Mouse (Mus musculus): ENCODE results near the gene Lzts3. TPM values are rescaled to one million over a fixed set of nuclear protein-coding genes. Genes with fewer than 3 reads are reported as not detected.

Lzts3 gene
- total and polyA plus RNA-seq, 3 experiments = 1.9 to 4.5 TPM; not detected in 1

DNA sequence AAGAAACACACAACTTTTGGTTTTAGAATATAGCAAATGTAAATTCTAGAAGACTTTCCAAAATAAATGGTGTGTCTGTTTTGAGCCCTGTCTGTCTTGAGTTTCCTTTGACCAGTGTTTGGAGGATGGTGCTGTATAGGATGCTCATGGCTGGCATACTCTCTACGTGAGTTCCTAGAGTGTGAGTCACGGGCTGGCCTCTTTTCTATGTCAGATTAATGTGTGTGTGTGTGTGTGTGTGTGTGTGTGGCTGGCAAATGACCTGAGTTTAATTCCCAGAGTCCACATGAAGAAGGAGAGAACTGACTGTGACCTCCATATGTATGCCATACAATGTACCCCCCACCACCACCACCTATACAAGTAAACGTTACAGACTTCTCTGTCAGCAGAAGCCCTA, 38.9 kb upstream of the Lzts3 start:
- Histone ChIP-seq H3K9ac (ENCODE audit: control insufficient read depth, low read depth, low read length, poor library complexity, severe bottlenecking) (no peak overlapping the region), H3K4me3 (ENCODE audit: control insufficient read depth in 1 of 2, insufficient read depth in 1 of 2, low read depth in 2 of 2, low read length in 2 of 2) (no peak overlapping the region), H3K27ac (ENCODE audit: control insufficient read depth, low read depth, low read length) (no peak overlapping the region), H3K27me3 (ENCODE audit: control insufficient read depth in 1 of 2, insufficient read depth in 2 of 2, low read length in 2 of 2) (no peaks in the 10 kb centered on the region), H3K36me3 (ENCODE audit: control insufficient read depth in 1 of 2, insufficient read depth in 2 of 2, low read length in 2 of 2) (peaks cover 0 to 6% of the 10 kb centered on the region in 2 experiments; a peak in 2 of 4 replicates), H3K9me3 (replicated peaks; ENCODE audit: insufficient read depth, low read length) (no peaks in the 10 kb centered on the region), H3K4me1 (ENCODE audit: control insufficient read depth in 1 of 2, insufficient read depth in 2 of 2, low read length in 2 of 2) (no peaks in the 10 kb centered on the region), H3K79me2 (ENCODE audit: control insufficient read depth, insufficient read depth, low read length, poor library complexity) (no peaks in the 10 kb centered on the region)
- TF ChIP-seq MYB (IDR thresholded peaks at IDR 0.05; ENCODE audit: low read depth, low read length) = no peak
- TF ChIP-seq ZKSCAN1 (IDR thresholded peaks at IDR 0.05; ENCODE audit: low read depth, low read length) = no peak
- TF ChIP-seq MYC (IDR thresholded peaks at IDR 0.05; ENCODE audit: low read depth, low read length) = no peak
- no peak for DNase-seq (ENCODE audit: low read depth, low spot score)

DNA sequence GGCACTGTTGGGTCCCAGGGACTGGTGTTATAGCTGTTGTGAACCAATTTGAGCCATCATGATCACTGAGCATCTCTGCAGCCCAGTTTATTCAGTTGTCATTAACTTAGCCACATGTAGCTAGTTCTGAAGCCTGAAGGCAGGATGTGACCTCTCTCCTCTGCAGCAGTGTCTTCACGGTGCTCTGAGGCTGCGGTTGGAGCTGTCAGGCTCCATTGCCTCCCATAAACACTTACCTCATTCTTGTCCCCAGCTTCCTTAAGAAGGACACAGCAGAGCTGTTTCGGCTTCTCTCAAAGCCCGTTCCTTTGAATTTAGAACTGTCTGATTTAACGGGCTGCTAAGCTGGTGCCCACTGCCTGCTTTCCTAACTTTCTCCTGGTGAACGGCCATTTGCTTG, 37.3 kb upstream of the Lzts3 start:
- Histone ChIP-seq H3K9ac (ENCODE audit: control insufficient read depth, low read depth, low read length, poor library complexity, severe bottlenecking) (no peak overlapping the region), H3K27ac (ENCODE audit: control insufficient read depth, low read depth, low read length) (no peak overlapping the region), H3K79me2 (ENCODE audit: control insufficient read depth, insufficient read depth, low read length, poor library complexity) (no peaks in the 10 kb centered on the region), H3K27me3 (ENCODE audit: control insufficient read depth in 1 of 2, insufficient read depth in 2 of 2, low read length in 2 of 2) (no peaks in the 10 kb centered on the region), H3K9me3 (replicated peaks; ENCODE audit: insufficient read depth, low read length) (no peaks in the 10 kb centered on the region), H3K36me3 (ENCODE audit: control insufficient read depth in 1 of 2, insufficient read depth in 2 of 2, low read length in 2 of 2) (peaks cover 0 to 6% of the 10 kb centered on the region in 2 experiments; a peak in 2 of 4 replicates), H3K4me1 (ENCODE audit: control insufficient read depth in 1 of 2, insufficient read depth in 2 of 2, low read length in 2 of 2) (no peaks in the 10 kb centered on the region), H3K4me3 (ENCODE audit: control insufficient read depth in 1 of 2, insufficient read depth in 1 of 2, low read depth in 2 of 2, low read length in 2 of 2) (no peak overlapping the region)
- TF ChIP-seq HCFC1 (IDR thresholded peaks at IDR 0.05; ENCODE audit: low read depth, low read length) (no peak), MYB (IDR thresholded peaks at IDR 0.05; ENCODE audit: low read depth, low read length) (no peak), SMC3 (IDR thresholded peaks at IDR 0.05; ENCODE audit: low read depth, low read length) (no peak), TBP (IDR thresholded peaks at IDR 0.05; ENCODE audit: low read depth, low read length) (no peak), ETS1 (IDR thresholded peaks at IDR 0.05; ENCODE audit: low read depth, low read length) (no peak), GATA1 (IDR thresholded peaks at IDR 0.05; ENCODE audit: low read depth, low read length) (no peak), SIN3A (IDR thresholded peaks at IDR 0.05; ENCODE audit: low read length) (no peak), NELFE (IDR thresholded peaks at IDR 0.05; ENCODE audit: low read depth, low read length) (no peak), MEF2A (IDR thresholded peaks at IDR 0.05; ENCODE audit: extremely low read depth, insufficient replicate concordance, low read depth, low read length, poor library complexity, severe bottlenecking) (no peak), MAX (IDR thresholded peaks at IDR 0.05; ENCODE audit: low read length) (no peak)
- no peak for DNase-seq (ENCODE audit: low read depth, low spot score)

DNA sequence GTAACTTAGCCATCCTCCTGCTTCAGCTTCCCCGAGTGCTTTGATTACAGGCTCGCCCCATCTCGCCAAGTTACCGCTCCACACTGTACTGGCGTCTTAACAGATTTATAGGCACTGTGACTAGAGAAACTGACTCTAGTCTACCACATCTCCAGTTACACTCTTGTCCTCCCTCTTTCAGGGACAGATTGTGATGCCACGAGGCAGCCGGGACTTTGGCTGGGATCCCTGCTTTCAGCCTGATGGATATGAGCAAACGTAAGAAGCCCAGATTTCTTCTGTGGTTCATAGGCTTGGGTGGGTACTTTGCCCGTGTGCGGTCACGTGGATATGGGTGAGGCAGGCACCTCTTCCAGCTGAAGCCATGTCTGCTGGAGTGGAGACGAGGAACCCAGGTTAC, 36.6 kb upstream of the Lzts3 start:
- H3K4me1 ChIP-seq (ENCODE audit: control insufficient read depth in 1 of 2, insufficient read depth in 2 of 2, low read length in 2 of 2) = no peaks in the 10 kb centered on the region
- H3K9me3 ChIP-seq (replicated peaks; ENCODE audit: insufficient read depth, low read length) = no peaks in the 10 kb centered on the region
- no peak for DNase-seq (ENCODE audit: low read depth, low spot score)
- no peak for TF ChIP-seq HCFC1 (IDR thresholded peaks at IDR 0.05; ENCODE audit: low read depth, low read length)
- no peak overlapping the region for H3K27ac ChIP-seq (ENCODE audit: control insufficient read depth, low read depth, low read length)
- H3K4me3 ChIP-seq (ENCODE audit: control insufficient read depth in 1 of 2, insufficient read depth in 1 of 2, low read depth in 2 of 2, low read length in 2 of 2) = no peak overlapping the region
- H3K36me3 ChIP-seq (ENCODE audit: control insufficient read depth in 1 of 2, insufficient read depth in 2 of 2, low read length in 2 of 2) = peaks cover 0 to 8% of the 10 kb centered on the region in 2 experiments; a peak in 2 of 4 replicates
- no peak overlapping the region for H3K9ac ChIP-seq (ENCODE audit: control insufficient read depth, low read depth, low read length, poor library complexity, severe bottlenecking)
- no peaks in the 10 kb centered on the region for H3K27me3 ChIP-seq (ENCODE audit: control insufficient read depth in 1 of 2, insufficient read depth in 2 of 2, low read length in 2 of 2)
- no peaks in the 10 kb centered on the region for H3K79me2 ChIP-seq (ENCODE audit: control insufficient read depth, insufficient read depth, low read length, poor library complexity)
